Mouse (Mus musculus): ENCODE measurements around the gene Hmgcs2.

DNA sequence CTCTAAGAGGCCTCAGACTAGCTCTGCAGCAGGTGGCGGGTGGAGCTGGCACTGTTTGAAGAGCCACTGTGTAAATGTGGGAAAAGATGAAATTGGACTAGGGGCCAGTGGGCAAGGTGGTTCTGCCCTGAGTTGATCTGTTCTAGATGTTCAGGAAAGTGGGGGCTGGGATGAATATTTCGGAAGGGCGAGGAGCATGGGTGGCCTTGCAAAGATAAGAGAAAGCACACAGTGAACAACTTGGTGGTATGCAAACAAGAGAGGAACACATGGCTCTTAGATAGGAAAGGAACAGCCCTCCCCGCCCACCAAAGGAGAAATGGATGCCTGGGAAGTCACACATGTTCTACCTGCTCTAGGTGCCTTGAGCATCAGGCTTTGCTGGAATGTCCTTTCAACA lies 18.8 kb upstream of the Hmgcs2 start:
- TF ChIP-seq POLR2A (IDR thresholded peaks at IDR 0.05; ENCODE audit: low read depth, low read length) (no peak), CTCF (IDR thresholded peaks at IDR 0.05; ENCODE audit: extremely low read depth, insufficient read length, insufficient replicate concordance, low read depth, low read length) (no peak)

Measured in small intestine, adult 2 months (tissue).